Mouse (Mus musculus): ENCODE data around the gene Gm26566.
"Not testable (repeated sequence)": the region's sequence is repeated elsewhere in the genome, so short reads cannot be mapped to it uniquely, and the experiment has no call there.

DNA sequence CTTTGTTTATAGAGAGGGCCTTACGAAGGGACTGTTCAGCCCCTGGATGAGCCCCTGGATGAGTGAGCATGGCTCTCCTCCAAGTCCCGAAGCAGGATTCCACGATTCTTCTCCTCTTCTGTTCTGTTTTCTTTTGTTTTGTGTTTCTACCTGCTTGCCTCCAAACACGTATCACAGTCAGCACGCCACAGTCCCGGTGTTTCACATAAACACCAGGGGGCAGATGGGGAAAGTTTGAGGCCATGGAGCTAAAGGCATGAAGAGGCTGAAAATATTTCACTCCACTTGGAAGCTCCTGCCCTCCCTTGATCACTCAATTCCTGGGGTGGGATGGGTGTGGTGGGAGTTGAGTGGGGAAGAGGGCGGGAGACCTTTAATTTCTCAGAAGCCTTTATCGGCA, 40.2 kb downstream of the Gm26566 start:
- TF ChIP-seq CTCF, EP300 (IDR thresholded peaks at IDR 0.05; ENCODE audit: low read depth): not testable (repeated sequence)

Measured in heart, postnatal 0 days (tissue).